Mouse (Mus musculus): ENCODE data around the gene Capzb.
A peak's percentile ranks its signal among the peaks of the same experiment; 100 is the strongest.

Capzb gene

DNA sequence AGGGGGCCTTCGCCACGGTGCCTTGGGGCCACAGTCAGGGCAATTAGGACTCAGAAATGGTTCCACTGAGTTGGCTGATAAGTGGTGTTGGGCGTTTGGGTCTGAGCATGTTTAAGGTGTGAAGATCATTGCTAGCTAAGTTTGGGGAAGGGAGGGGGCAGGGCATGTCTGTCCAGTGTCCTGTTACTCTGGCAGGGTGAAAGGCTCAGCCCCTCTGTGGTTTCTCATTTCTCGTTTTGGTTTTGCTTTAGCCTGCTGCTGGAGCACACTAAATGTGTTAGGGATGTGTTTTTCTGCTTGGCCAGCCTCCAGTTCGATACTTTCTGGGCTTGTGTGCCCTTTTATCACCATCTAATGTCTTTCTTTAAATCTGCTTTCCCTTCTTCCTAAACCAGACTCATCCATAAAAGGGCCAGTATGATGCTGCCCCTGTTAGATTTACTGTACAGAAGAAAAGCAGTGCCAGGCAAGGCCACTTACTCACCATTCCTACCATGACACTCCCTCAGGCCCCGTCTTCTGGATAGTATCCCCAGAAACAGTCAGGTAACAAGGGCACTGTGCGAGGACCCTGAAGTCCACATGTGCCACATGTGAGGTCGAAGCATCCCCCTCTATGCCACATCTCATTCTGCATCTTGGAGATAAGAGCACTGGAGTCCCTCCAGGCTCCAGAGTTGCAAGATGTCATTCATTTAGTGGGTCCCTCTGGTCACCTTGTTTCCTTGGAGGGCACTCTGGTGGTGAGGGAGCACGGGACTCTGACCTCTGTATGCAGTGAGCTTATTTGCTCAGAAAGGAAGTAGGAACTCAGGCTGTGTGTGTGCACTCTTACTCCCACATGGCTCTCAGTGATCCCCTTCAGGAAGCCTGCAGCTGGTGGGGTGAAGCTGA is 15.8 kb downstream of the Capzb start:
- DNase-seq (ENCODE audit: inconsistent age in 2 of 2, low spot score in 1 of 2): peak in 1 of 2 experiments; percentile 65

DNA sequence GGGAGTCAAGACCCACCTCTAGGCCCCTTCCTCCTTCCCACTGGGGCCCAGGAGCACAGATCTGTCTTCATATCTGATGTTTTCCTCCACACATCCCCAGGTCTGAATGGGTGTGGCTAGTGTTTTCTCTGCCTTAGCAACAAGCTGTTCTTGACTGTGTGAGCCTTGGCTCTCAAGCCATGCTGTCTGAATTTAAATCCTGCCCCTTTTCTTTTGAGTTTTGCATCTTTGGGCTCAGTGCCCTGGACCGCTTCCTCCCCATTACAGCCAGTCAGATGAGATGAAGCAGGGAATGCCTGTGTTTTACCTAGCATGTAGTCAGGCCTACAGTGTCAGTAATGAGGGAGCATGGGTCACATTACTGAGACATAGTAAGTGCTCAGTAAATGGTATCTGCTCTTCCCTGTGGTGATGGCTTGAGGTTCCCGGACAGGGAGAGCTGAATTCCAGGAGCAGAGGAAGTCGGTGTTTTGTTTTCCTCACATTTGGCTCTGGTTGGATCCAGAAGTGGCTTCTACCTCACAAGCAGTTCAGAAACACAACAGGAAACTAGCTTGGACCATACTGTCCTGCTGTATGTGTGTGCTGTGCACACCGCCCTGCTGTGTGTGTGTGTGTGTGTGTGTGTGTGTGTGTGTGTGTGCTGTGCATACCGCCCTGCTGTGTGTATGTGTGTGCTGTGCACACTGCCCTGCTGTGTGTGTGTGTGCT is 16.6 kb downstream of the Capzb start:
- DNase-seq (ENCODE audit: inconsistent age in 2 of 2, low spot score in 1 of 2): no peak

DNA sequence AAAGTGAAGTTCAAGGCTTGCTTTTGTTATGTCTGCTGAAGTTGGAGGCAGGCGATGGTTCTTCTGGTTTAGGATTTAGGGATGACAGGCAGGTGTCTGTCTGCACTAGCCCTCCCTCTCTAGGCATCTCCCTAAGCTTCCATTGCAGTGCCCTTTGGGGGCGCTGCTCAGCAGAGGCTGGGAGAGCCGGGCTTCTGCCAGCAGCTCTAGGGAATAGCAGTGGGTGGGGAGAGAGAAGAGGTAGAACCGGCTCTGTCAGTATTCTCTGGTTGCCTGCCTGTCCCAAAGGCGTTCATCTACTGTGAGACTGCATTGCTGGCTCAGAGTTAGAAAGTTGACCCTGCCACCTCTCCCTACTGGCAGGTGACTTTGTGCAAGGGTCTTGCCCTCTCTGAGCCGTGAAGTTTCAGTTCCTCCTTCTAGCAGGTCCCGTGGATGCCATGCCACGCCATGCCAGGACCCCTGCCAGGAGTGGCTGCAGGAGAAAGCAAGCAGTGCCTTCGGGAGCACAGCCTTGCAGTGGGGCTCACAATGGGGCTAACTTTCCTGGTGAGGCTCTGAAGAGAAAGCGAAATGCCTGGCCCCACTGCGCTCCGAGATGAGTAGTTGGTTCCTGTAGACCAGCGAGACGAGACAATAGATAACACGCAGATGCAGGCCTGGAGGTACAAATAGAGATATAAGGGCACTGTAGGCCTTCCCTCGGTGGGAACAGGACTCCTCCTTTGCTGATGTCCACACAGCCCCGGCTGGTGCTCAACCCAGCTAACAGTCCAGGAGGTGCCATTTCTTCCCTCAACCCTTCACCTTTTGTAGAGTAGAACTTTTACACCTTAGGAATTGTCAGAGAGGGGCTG is 19.5 kb downstream of the Capzb start:
- no peak for DNase-seq (ENCODE audit: inconsistent age in 2 of 2, low spot score in 1 of 2)

DNA sequence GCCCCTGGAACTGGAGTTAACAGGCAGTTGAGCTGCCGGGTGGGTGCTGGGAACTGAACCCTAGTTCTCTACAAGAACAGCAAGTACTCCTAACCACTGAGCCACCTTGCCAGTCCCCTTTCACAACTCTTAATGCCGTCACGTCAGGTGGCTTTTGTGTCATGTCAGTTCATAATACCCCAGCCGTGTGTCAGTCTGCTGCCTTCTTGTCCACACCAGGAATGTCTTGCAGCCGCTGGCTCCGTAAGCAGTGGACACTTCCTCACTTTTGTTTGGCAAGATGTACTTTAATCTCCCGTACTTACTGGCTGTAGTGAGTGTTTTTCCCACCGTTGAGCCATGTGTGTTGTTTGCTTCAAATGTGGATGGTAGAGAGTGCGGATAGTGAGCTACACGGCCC is 20.4 kb downstream of the Capzb start:
- no peak for DNase-seq (ENCODE audit: inconsistent age in 2 of 2, low spot score in 1 of 2)

DNA sequence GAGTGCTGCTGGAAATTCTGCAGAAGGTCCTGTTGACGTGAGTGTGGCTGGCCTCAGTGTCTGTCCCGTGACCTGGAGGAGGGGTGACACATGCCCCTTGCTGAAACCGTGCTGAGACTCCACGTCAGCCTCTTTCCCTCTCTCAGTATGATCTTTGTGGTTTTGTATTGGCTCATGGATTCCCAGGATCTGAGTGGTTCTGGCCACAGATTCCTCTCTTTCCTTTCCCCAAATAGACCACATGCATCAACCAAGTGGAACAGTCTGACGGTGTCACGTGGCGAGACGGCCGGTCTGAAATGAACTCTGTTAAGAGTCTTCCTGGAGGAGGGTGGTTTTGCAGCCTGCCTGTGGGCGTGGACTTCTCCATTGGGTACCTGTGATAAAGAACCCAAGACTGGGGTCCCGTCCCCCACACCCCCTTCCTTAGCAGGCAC is 21.3 kb downstream of the Capzb start:
- DNase-seq (ENCODE audit: inconsistent age in 2 of 2, low spot score in 1 of 2): peak; percentile 63 to 64

DNA sequence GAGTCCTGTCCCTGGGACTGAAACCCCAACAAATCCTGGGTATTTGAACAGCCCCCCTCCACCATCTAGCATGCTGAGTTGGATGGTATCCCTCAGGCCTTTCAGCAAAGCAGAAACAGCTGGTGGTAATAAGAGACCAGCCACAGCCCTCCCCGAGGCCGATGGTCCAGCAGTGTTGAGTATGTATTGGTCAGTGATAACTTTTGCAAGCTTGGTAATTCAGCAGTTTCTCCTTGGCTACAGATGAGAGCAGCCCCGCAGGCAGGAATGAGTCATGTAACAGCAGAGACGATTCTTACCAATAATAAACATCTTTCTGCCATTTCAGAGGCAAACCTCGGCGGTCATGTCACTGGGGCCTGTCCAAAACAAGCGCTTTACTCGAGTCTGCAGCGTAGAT is 23.9 kb downstream of the Capzb start:
- peak in 1 of 2 experiments; percentile 68 for DNase-seq (ENCODE audit: inconsistent age in 2 of 2, low spot score in 1 of 2)

DNA sequence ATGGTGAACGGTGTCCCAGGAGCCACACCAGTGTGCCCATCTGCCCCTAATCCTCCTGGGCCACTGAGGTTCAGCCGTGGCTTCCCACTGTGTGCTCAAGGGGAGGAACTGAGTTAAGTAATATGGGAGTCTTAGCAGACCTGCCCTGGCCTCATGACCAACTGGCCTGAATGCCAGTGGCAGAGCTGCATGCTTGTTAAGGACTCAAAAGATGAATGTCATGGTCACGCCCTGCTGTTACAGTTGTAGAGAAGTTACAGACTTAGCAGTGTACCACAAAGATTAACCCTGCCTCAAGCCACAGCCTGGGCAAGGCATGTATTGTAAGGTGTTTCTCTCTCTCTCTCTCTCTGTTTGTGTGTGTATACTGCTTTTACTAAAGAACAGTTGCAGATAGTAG is 25.8 kb downstream of the Capzb start:
- DNase-seq (ENCODE audit: inconsistent age in 2 of 2, low spot score in 1 of 2): peak in 1 of 2 experiments; percentile 79

DNA sequence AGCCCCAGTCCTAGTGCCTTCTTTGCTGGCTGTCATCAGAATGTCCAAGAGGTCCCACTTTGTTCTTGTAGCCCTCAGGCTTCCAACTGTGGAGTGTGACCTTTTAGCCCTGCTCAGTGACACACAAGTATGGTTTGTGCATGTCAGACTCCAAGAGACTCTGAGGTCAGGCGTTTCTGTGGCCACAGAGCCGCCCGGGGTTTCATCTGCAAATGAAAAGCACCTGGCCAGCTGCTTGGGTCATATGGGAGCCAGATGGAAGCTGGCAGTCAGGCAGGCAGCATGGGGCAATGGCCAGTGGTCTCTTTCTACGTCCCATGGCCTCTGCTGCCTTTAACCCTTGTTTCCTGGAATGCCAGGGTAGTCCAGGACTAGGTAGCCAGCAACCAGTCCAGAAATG is 27.0 kb downstream of the Capzb start:
- no peak for DNase-seq (ENCODE audit: inconsistent age in 2 of 2, low spot score in 1 of 2)

DNA sequence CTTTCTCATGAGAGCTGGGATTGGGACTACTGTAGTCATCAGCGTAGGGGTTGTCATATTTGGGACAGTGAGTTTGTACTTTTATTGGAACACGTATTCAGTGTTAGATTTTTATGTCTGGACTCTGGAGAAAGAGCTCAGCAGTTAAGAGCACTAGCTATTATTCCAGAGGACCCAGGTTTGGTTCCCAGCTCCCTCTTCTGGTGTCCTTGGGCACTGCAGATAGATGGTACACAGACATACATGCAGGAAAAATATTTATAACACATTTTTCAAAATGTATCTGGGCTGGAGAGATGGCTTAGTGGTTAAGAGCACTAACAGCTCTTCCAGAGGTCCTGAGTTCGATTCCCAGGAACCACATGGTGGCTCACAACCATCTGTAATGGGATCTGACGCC is 28.3 kb downstream of the Capzb start:
- DNase-seq (ENCODE audit: inconsistent age in 2 of 2, low spot score in 1 of 2): peak in 1 of 2 experiments; percentile 79

DNA sequence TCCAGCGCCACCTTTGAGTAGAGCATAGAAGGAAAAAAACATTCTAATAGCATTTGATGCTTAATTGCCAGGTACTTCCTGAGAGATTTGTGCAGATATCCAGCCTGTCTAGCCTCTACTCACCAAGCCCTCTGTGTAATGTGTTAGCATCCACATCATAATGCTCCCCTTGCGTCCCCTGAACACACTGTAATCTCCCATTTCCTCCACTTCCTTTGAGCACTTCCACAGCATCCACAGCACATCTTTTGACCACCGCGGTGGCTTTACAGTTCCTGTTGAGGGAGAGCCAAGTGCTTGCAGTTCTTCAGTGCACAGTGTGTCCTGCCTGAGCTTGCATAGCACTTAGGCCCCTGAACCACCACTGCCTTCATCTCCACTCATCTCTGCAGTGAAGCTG is 29.1 kb downstream of the Capzb start:
- DNase-seq (ENCODE audit: inconsistent age in 2 of 2, low spot score in 1 of 2): no peak

DNA sequence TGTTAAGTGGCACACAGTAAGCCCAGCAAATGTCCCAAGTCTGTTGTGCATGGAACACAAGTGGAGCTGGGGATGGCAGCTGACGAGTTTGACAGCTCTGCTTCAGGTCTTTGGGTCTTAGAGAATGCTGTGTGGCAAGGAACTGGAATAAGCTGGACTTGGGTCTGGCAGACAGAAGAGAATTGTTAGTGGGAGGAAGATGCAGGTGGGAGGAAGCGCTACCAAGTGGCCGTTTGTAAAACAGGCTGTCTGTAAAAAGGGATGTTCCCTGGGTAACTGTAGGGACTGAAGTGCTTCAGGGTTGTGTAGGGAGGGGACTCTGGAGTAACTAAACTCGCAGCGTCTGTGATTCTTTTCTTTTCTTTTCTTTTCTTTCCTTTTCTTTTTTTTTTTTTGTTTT is 32.4 kb downstream of the Capzb start:
- no peak for DNase-seq (ENCODE audit: inconsistent age in 2 of 2, low spot score in 1 of 2)

DNA sequence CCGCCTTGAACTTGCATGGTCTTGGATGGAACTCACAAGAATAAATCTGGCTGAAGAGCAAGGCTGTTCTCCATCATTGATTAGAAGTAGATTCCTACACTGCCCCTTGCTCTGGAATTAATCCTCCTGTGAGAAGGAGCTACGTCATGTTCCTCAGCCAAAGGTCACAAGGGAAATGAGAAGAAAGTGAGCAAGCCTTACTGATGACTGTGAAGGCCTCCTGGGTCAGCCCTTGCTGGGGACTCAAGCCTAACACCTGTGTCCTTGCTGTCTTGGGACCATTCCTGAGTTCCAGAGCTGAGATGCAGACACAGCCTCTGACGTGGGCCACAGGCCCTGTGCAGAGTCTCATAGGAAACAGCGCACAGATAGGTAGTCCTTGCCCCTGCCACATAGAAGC is 33.2 kb downstream of the Capzb start:
- peak in 1 of 2 experiments; percentile 75 for DNase-seq (ENCODE audit: inconsistent age in 2 of 2, low spot score in 1 of 2)

DNA sequence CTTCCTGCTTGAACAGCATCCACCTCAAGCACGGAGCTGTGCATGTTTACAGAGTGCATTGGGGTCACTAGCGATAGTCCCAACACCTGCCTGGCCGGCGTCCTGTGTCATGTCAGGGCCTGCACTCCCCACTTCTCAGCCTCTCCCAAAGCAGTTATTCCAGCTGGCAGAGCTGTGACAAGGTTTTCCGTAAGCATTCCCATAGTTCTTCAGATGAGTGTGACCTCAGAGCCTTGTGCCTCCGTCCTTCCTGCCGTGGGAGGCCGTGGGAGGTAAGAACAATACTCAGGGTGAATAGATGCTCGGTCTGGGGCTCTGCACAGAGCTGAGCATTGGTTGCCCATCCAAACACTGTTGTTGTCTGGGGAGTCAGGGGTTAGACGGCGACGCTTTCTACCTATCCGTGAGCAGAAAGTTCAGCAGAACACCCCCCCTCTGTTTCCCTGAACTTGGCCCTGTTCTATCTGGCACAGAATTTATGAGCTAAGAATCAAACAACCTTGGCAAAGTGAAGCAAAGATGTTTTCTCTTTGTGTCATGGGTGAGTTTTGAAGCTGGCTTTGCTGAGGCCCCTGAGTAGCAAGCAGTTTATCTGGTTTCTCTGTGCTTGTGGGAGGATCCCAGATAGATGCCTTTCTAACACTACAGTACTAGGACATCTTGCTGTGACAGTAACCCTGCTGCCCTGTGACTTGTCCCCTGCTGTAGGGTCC is 34.0 kb downstream of the Capzb start:
- DNase-seq (ENCODE audit: inconsistent age in 2 of 2, low spot score in 1 of 2): peak; percentile 66 to 90

DNA sequence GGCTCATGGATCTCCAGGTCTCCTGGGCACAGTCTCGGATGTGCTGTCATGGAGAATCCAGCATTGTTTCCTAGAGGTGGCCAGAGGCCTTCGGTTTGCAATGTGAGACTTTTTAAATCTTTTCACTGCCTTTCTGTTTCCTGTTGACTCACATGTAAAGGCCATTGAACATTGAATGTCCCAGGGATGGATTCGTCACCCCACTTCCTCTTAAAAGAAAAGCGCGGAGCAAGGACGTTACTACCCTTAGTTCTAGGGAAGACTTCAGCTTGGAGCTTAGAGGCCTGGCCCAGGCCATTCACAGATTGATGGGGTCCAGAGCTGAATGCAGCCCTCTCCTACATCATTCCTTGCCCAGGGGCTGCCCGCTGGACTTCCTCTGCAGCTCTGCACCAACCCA is 35.2 kb downstream of the Capzb start:
- peak; percentile 53 to 89 for DNase-seq (ENCODE audit: inconsistent age in 2 of 2, low spot score in 1 of 2)

DNA sequence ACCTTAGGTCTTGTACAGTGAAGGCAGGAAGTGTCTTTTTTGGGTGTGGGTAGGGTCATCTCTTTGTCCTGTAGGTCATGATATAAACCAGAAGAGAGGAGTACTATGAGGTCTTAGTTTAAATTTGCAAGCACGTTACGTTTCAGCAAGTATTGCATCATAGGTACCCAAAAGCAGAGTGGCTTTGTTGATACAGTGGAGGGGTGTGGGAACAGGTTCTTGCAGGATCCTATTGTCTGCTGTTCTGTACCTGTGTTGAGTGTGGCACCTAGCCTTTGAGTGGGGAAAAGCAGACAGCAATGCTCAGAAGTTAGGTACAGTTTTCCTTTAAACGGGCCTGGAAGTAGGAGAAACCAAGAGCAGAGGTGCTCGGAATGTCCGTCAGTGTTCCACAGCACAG is 36.6 kb downstream of the Capzb start:
- DNase-seq (ENCODE audit: inconsistent age in 2 of 2, low spot score in 1 of 2): no peak

DNA sequence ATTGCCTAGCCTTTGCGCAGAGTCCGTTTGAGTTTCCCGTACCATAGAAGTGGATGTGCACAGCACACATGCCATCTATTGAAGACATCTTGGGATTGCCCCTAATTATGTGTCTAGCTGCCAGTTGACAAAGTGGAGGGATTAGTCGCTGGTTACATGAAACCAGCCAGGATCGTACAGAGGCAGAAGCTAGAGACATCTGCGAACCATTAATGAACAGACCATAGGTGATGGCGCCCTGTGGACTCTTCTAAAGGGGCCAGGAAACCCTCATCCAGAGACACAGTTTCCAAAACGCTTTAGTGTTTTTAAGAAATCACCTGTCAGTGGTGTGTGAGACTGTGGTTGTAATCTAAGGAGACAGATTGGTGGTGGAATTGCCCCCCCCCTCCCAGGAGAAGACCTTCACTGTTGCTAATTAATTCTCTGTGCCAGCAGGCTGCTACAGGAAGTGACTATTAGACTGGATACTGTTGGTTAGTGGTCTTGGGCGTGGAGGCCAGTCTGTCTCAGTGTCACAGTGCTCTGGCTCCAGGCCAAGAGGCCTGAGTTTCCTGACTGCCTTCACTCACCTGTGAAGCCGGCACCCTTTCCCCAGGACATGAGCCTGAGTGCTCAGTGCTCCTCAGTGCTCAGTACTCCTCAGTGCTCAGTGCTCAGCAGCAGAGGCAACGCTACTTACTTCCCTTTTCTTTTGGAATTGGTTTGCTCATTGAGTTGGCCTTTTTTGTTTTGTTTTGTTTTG is 37.8 kb downstream of the Capzb start:
- peak in 1 of 2 experiments; percentile 64 for DNase-seq (ENCODE audit: inconsistent age in 2 of 2, low spot score in 1 of 2)

DNA sequence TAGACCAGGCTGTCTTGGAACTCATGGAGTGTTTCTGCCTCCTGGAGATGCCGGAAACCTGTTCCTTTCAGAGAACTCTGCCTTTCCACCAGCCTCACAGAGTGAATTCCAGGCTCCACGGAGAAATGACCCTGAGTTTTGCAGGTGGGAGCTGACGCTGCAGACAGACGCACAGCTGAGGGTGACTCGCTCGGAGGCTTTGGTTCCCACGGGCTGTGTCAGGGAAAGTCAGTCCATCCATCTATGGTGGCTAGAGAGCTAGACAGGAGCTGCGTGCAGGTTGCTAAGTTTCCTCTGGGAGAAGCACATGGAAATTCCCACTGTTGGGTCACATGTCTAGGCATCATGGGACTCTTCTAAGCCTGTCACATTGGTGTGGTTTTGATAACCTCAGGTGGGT is 38.5 kb downstream of the Capzb start:
- peak in 1 of 2 experiments; percentile 68 for DNase-seq (ENCODE audit: inconsistent age in 2 of 2, low spot score in 1 of 2)

DNA sequence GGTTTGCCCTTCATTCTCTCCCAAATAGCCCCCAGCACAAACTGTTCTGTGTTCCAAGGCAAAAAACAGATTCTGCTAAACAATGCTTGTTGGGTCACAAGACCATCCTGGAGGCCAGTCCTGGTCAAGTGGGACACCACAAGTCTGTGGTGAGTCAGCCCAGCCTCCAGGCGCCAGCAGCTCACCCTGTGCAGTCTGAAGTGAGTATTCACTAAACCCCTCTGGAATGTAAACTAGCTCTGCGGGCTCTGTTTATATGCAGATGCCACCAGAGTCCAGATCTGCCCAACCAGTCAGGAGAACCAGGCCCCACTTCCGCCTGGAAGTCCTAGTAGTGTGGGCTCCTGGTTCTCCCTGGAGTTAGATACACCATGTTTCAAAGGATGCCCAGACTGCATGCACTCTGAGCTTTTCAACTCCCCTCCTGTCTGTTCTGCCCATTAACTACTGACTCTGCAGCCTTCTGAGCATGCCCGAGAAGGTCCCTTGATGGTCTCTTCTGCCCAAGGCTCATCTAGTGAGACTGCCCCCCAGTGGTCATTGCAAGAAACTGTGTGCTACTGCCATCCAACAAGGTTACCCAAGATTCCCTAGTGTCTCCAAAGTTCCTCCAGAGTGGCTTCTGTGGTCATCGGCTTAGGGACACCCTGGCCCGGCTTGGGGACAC is 39.9 kb downstream of the Capzb start:
- peak; percentile 75 to 84 for DNase-seq (ENCODE audit: inconsistent age in 2 of 2, low spot score in 1 of 2)

DNA sequence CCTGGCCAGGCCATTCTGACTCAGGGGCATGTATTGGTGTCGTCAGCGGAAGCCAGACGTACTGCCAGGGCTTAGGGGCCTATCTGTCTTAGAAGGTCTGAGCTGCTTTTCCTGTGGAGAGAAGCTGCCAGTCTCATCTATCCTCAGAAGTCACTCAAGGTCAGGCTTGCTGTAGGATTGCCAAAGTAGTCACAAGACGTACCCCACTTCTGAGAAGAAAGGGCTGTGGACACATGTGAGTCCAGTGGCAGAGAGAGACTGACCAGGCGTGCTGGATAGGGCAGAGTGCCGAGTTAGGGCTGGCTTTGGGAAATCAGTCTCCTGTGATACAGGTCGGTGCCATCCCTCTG is 40.4 kb downstream of the Capzb start:
- peak; percentile 87 to 92 for DNase-seq (ENCODE audit: inconsistent age in 2 of 2, low spot score in 1 of 2)
